Mouse (Mus musculus): ENCODE results near the gene Hemk1.

DNA sequence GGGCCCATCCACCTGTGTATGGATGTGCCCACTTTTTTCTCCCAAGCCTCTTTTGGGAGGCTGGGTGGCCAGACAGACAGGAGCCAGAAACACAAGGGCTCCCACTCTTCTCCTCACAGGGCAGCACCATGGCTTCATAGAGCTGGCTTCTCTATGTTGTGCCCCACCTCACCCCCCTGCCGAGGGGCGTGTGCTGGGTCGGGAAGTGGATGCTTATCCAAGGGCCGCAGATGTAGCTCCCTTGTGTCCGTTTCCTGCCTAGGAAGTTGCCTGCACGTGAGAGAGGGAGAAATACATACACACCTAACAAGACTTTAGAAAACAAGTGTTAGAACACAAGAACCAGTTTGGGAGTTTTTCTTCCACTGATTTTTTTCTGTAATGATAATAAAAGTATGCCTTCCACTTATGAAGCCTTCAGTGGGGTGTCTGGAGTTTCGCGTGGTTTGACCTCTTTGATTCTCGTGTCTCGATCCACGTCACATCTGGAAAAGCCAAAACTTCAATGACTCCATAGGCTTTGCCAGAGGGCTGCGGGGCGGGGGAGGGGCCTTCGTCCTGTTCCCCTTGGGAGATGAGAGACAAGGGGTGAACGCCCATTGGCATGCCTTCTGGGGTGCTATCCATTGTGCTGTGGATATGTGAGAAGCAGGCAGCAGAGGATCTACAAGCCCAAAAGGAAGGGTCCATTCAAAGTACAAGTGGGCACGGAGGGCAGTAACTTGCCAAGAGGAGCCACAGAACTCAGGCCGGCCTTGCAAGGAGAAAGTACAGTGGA is 36.4 kb downstream of the Hemk1 start:
- TF ChIP-seq CTCF (IDR thresholded peaks at IDR 0.05; ENCODE audit: extremely low read depth, insufficient read depth, low read length) (no peak), POLR2A (IDR thresholded peaks at IDR 0.05; ENCODE audit: extremely low read depth, insufficient read depth, low read length) (no peak)
